Mouse (Mus musculus) testis, adult 2 months (tissue): ENCODE results near the gene Dact3.

ENCODE experiments used
- CTCF ChIP-seq: fragments of 200-500 bp; IDR thresholded peaks from 2 replicates; pipeline ENCODE4 v1.5.1; 2012; ENCODE audit warnings: low read depth, mild to moderate bottlenecking, inconsistent platforms, low read length, moderate library complexity; ENCODE audit not compliant: control insufficient read depth, insufficient read depth, insufficient replicate concordance
- POLR2A ChIP-seq: fragments of 200-500 bp; IDR thresholded peaks from 2 replicates; pipeline ENCODE4 v1.6.1; 2012; ENCODE audit warnings: low read depth, mild to moderate bottlenecking, inconsistent platforms, low read length, moderate library complexity; ENCODE audit not compliant: control insufficient read depth

GRCm38 (mm10) chr7:16906281-16906680 is 31.2 kb downstream of the Dact3 start, which contains the start of gene Ptgir:
- no peak for TF ChIP-seq POLR2A
- no peak for TF ChIP-seq CTCF
